Mouse (Mus musculus): Measurements from ENCODE around the gene Tmem191c. TPM values are rescaled to one million over a fixed set of nuclear protein-coding genes. Genes with fewer than 3 reads are reported as not detected.

The Tmem191c gene
- polyA plus RNA-seq, 1 experiment, result 270 TPM

DNA sequence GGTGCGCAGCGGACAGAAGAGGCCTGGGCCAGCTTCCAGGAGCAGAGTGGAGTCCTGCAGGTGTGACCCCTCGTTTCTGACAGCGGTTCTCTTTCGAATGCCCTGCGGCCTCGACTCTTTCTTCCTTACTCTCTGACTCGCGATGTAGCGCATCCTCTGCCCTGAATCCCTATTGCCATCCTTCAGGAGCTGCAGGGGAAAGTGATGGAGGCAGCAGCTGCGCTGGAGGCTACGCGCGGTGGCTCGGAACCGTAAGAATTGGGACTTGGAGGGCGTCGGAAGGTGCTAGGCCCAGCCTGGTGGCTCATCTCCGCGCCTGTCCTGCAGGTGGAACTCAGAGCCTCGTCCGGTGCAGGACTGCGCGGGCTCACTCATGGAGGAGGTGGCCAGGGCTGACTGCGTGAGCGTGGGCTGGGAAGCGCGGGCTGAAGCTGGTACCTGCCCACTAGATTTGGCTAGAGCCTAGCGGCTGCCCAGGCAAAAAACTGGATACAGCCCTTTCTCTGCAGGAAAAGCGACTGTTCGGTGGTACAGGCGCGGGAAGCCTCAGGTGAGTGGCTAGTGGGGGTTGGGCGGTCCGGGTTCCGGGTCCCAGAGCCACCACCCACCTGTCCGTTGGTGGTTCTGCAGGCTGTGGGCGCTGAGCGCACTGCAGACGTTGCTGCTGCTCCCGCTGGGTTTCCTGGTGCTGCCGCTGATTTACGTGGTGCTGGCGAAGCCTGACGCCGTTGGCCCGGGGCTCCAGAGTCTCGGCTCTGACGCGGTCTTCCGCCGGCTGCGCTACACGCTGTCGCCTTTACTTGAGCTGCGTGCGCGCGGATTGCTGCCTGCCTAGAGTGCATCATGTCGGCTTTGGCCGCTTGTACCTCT, 1.7 kb downstream of the Tmem191c start:
- H3K4me1 ChIP-seq (ENCODE audit: control insufficient read depth, insufficient read depth, low read length), result peaks cover 6% of the 10 kb centered on the region
- H3K36me3 ChIP-seq (ENCODE audit: control insufficient read depth, insufficient read depth, low read length), result no peaks in the 10 kb centered on the region; the same call in none of the 2 replicates
- H3K27me3 ChIP-seq (ENCODE audit: control insufficient read depth, insufficient read depth, low read length), result no peaks in the 10 kb centered on the region
- no peak overlapping the region for H3K27ac ChIP-seq (ENCODE audit: control insufficient read depth, insufficient read depth, low read depth, low read length)
- peak overlapping the region; percentile 86 for H3K4me3 ChIP-seq (ENCODE audit: control insufficient read depth, low read depth, low read length)
- TF ChIP-seq CTCF (IDR thresholded peaks at IDR 0.05; ENCODE audit: control insufficient read depth, insufficient read depth, insufficient replicate concordance, low read depth, low read length), result no peak
- no peak for TF ChIP-seq POLR2A (IDR thresholded peaks at IDR 0.05; ENCODE audit: control insufficient read depth, low read depth, low read length)

GRCm38 (mm10) chr16:17280471-17280870, 4.6 kb downstream of the Tmem191c start:
- Histone ChIP-seq H3K36me3 (ENCODE audit: control insufficient read depth, insufficient read depth, low read length) (peaks cover 2% of the 10 kb centered on the region), H3K4me1 (ENCODE audit: control insufficient read depth, insufficient read depth, low read length) (peaks cover 6% of the 10 kb centered on the region), H3K27me3 (ENCODE audit: control insufficient read depth, insufficient read depth, low read length) (no peaks in the 10 kb centered on the region), H3K27ac (ENCODE audit: control insufficient read depth, insufficient read depth, low read depth, low read length) (no peak overlapping the region), H3K4me3 (ENCODE audit: control insufficient read depth, low read depth, low read length) (no peak overlapping the region)
- no peak for TF ChIP-seq POLR2A (IDR thresholded peaks at IDR 0.05; ENCODE audit: control insufficient read depth, low read depth, low read length)
- TF ChIP-seq CTCF (IDR thresholded peaks at IDR 0.05; ENCODE audit: control insufficient read depth, insufficient read depth, insufficient replicate concordance, low read depth, low read length), result no peak

GRCm38 (mm10) chr16:17283151-17283550, 7.3 kb downstream of the Tmem191c start:
- H3K27me3 ChIP-seq (ENCODE audit: control insufficient read depth, insufficient read depth, low read length), result no peaks in the 10 kb centered on the region
- no peak overlapping the region for H3K4me3 ChIP-seq (ENCODE audit: control insufficient read depth, low read depth, low read length)
- H3K4me1 ChIP-seq (ENCODE audit: control insufficient read depth, insufficient read depth, low read length), result peaks cover 2% of the 10 kb centered on the region
- TF ChIP-seq CTCF (IDR thresholded peaks at IDR 0.05; ENCODE audit: control insufficient read depth, insufficient read depth, insufficient replicate concordance, low read depth, low read length) (no peak), POLR2A (IDR thresholded peaks at IDR 0.05; ENCODE audit: control insufficient read depth, low read depth, low read length) (no peak)
- H3K36me3 ChIP-seq (ENCODE audit: control insufficient read depth, insufficient read depth, low read length), result peaks cover 2% of the 10 kb centered on the region
- H3K27ac ChIP-seq (ENCODE audit: control insufficient read depth, insufficient read depth, low read depth, low read length), result no peak overlapping the region

DNA sequence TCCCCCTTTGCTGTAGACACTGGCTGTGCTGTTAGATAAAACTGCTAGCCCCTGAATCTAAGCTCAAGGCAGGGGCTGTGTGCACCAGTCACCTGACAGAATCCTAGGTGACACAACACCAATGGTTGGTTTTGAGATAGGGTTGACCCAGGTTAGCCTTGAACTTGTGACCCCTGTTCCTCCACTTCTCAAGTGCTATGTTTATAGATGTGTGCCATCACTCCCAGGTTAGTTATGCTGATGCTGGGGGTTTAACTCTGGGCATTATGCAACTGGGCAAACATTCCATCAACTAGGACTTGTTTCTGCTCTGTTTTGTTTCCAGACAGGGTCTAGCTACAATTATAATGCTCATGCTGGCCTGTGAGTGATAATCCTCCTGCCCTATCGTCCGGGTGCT, 11.2 kb downstream of the Tmem191c start:
- H3K27ac ChIP-seq (ENCODE audit: control insufficient read depth, insufficient read depth, low read depth, low read length), result no peak overlapping the region
- no peaks in the 10 kb centered on the region for H3K27me3 ChIP-seq (ENCODE audit: control insufficient read depth, insufficient read depth, low read length)
- peaks cover 2% of the 10 kb centered on the region for H3K36me3 ChIP-seq (ENCODE audit: control insufficient read depth, insufficient read depth, low read length)
- H3K4me3 ChIP-seq (ENCODE audit: control insufficient read depth, low read depth, low read length), result no peak overlapping the region
- H3K4me1 ChIP-seq (ENCODE audit: control insufficient read depth, insufficient read depth, low read length), result no peaks in the 10 kb centered on the region
- TF ChIP-seq POLR2A (IDR thresholded peaks at IDR 0.05; ENCODE audit: control insufficient read depth, low read depth, low read length) (no peak), CTCF (IDR thresholded peaks at IDR 0.05; ENCODE audit: control insufficient read depth, insufficient read depth, insufficient replicate concordance, low read depth, low read length) (no peak)

- Histone ChIP-seq H3K36me3 (ENCODE audit: control insufficient read depth, insufficient read depth, low read length) (peaks cover 2% of the 10 kb centered on the region), H3K4me3 (ENCODE audit: control insufficient read depth, low read depth, low read length) (no peak overlapping the region), H3K27me3 (ENCODE audit: control insufficient read depth, insufficient read depth, low read length) (no peaks in the 10 kb centered on the region), H3K27ac (ENCODE audit: control insufficient read depth, insufficient read depth, low read depth, low read length) (no peak overlapping the region), H3K4me1 (ENCODE audit: control insufficient read depth, insufficient read depth, low read length) (no peaks in the 10 kb centered on the region)
- TF ChIP-seq POLR2A (IDR thresholded peaks at IDR 0.05; ENCODE audit: control insufficient read depth, low read depth, low read length) (no peak), CTCF (IDR thresholded peaks at IDR 0.05; ENCODE audit: control insufficient read depth, insufficient read depth, insufficient replicate concordance, low read depth, low read length) (no peak)
Observed at GRCm38 (mm10) chr16:17291016-17291415, 15.1 kb downstream of the Tmem191c start.

GRCm38 (mm10) chr16:17292751-17293150, 16.9 kb downstream of the Tmem191c start:
- Histone ChIP-seq H3K36me3 (ENCODE audit: control insufficient read depth, insufficient read depth, low read length) (peaks cover 2% of the 10 kb centered on the region), H3K27ac (ENCODE audit: control insufficient read depth, insufficient read depth, low read depth, low read length) (no peak overlapping the region), H3K27me3 (ENCODE audit: control insufficient read depth, insufficient read depth, low read length) (no peaks in the 10 kb centered on the region), H3K4me3 (ENCODE audit: control insufficient read depth, low read depth, low read length) (no peak overlapping the region), H3K4me1 (ENCODE audit: control insufficient read depth, insufficient read depth, low read length) (no peaks in the 10 kb centered on the region)
- TF ChIP-seq POLR2A (IDR thresholded peaks at IDR 0.05; ENCODE audit: control insufficient read depth, low read depth, low read length), result no peak
- peak; percentile 89 for TF ChIP-seq CTCF (IDR thresholded peaks at IDR 0.05; ENCODE audit: control insufficient read depth, insufficient read depth, insufficient replicate concordance, low read depth, low read length)

GRCm38 (mm10) chr16:17300818-17301217, 24.9 kb downstream of the Tmem191c start:
- H3K4me1 ChIP-seq (ENCODE audit: control insufficient read depth, insufficient read depth, low read length), result no peaks in the 10 kb centered on the region
- no peaks in the 10 kb centered on the region for H3K27me3 ChIP-seq (ENCODE audit: control insufficient read depth, insufficient read depth, low read length)
- peaks cover 4% of the 10 kb centered on the region for H3K36me3 ChIP-seq (ENCODE audit: control insufficient read depth, insufficient read depth, low read length)
- no peak overlapping the region for H3K4me3 ChIP-seq (ENCODE audit: control insufficient read depth, low read depth, low read length)
- H3K27ac ChIP-seq (ENCODE audit: control insufficient read depth, insufficient read depth, low read depth, low read length), result no peak overlapping the region
- TF ChIP-seq POLR2A (IDR thresholded peaks at IDR 0.05; ENCODE audit: control insufficient read depth, low read depth, low read length), result no peak
- TF ChIP-seq CTCF (IDR thresholded peaks at IDR 0.05; ENCODE audit: control insufficient read depth, insufficient read depth, insufficient replicate concordance, low read depth, low read length), result no peak
